Mouse (Mus musculus): ENCODE results near the gene Gm11172.
"Not testable (repeated sequence)": the region's sequence is repeated elsewhere in the genome, so short reads cannot be mapped to it uniquely, and the experiment has no call there.

Gene Gm11172

GRCm38 (mm10) chr16:10785371-10786231, 27.1 kb upstream of the Gm11172 start, which contains the start of gene Socs1:
TSS of gene Socs1 (minus strand) at chr16:10785536.
- DNase-seq (ENCODE audit: low read depth), result peak; percentile 78

GRCm38 (mm10) chr16:10786288-10786687, 26.4 kb upstream of the Gm11172 start:
- DNase-seq (ENCODE audit: low read depth), result peak; percentile 92

- no peak for DNase-seq (ENCODE audit: low read depth)
Observed at GRCm38 (mm10) chr16:10786782-10787547, 25.8 kb upstream of the Gm11172 start.

GRCm38 (mm10) chr16:10787548-10788058, 25.1 kb upstream of the Gm11172 start:
- no peak for DNase-seq (ENCODE audit: low read depth)

- DNase-seq (ENCODE audit: low read depth), result no peak
Observed at GRCm38 (mm10) chr16:10788271-10788670, 24.4 kb upstream of the Gm11172 start, which contains the start of gene Tnp2. TSS of gene Tnp2 (minus strand) at chr16:10788660.

GRCm38 (mm10) chr16:10788866-10789265, 23.8 kb upstream of the Gm11172 start:
- no peak for DNase-seq (ENCODE audit: low read depth)

- no peak for DNase-seq (ENCODE audit: low read depth)
Observed at GRCm38 (mm10) chr16:10790702-10791101, 22.0 kb upstream of the Gm11172 start, which contains the start of gene Prm3. TSS of gene Prm3 (minus strand) at chr16:10790914.

- no peak for DNase-seq (ENCODE audit: low read depth)
Observed at GRCm38 (mm10) chr16:10796034-10796433, 16.7 kb upstream of the Gm11172 start, which contains the start of gene Prm2. TSS of gene Prm2 (minus strand) at chr16:10796134.

- DNase-seq (ENCODE audit: low read depth), result not testable (repeated sequence)
Observed at GRCm38 (mm10) chr16:10802420-10802819, 10.3 kb upstream of the Gm11172 start.

- no peak for DNase-seq (ENCODE audit: low read depth)
Observed at GRCm38 (mm10) chr16:10805789-10806527, 6.8 kb upstream of the Gm11172 start, which contains the start of gene Prm1. TSS of gene Prm1 (minus strand) at chr16:10805839.

GRCm38 (mm10) chr16:10810376-10810775, 2.3 kb upstream of the Gm11172 start:
- no peak for DNase-seq (ENCODE audit: low read depth)

- DNase-seq (ENCODE audit: low read depth), result no peak
Observed at GRCm38 (mm10) chr16:10813726-10814125, 1.0 kb downstream of the Gm11172 start.

GRCm38 (mm10) chr16:10814864-10815263, 2.1 kb downstream of the Gm11172 start:
- no peak for DNase-seq (ENCODE audit: low read depth)

GRCm38 (mm10) chr16:10818579-10819135, 5.9 kb downstream of the Gm11172 start:
- no peak for DNase-seq (ENCODE audit: low read depth)

GRCm38 (mm10) chr16:10819966-10820365, 7.3 kb downstream of the Gm11172 start:
- DNase-seq (ENCODE audit: low read depth), result no peak

GRCm38 (mm10) chr16:10821387-10821786, 8.7 kb downstream of the Gm11172 start:
- DNase-seq (ENCODE audit: low read depth), result no peak

GRCm38 (mm10) chr16:10824536-10824935, 11.8 kb downstream of the Gm11172 start:
- no peak for DNase-seq (ENCODE audit: low read depth)

GRCm38 (mm10) chr16:10825840-10826239, 13.1 kb downstream of the Gm11172 start:
- DNase-seq (ENCODE audit: low read depth), result no peak

- DNase-seq (ENCODE audit: low read depth), result no peak
Observed at GRCm38 (mm10) chr16:10827269-10827668, 14.6 kb downstream of the Gm11172 start.

- DNase-seq (ENCODE audit: low read depth), result no peak
Observed at GRCm38 (mm10) chr16:10827766-10828460, 15.2 kb downstream of the Gm11172 start.

GRCm38 (mm10) chr16:10828461-10828805, 15.7 kb downstream of the Gm11172 start:
- no peak for DNase-seq (ENCODE audit: low read depth)

Data from c-Kit-positive CD71-negative TER-119-negative erythroid progenitor cells, embryonic 14.5 days (primary cell).